Mouse (Mus musculus) spleen, adult 2 months (tissue): ENCODE results near the gene Heatr5a. TPM values are rescaled to one million over a fixed set of nuclear protein-coding genes. Genes with fewer than 3 reads are reported as not detected.

Source experiments
- DNase-seq, 2 experiments: peaks; one replicate each; pipeline versions ENCODE4 v3.0.0 to v3.0.0-alpha.2; 2012 to 2021; ENCODE audit warnings: low spot score in 2 of 2, low read depth in 1 of 2
- H3K27ac ChIP-seq: fragments of 200-500 bp; 2 replicates; pipeline ENCODE4 v1.5.1; 2012; ENCODE audit warnings: low read length, inconsistent platforms; ENCODE audit not compliant: insufficient read depth
- H3K27me3 ChIP-seq: fragments of 200-500 bp; 2 replicates; pipeline ENCODE4 v1.6.1; 2012; ENCODE audit warnings: mild to moderate bottlenecking, moderate library complexity, low read length, inconsistent platforms; ENCODE audit not compliant: control insufficient read depth, insufficient read depth
- H3K36me3 ChIP-seq: fragments of 200-500 bp; 2 replicates; pipeline ENCODE4 v1.6.1; 2012; ENCODE audit warnings: mild to moderate bottlenecking, low read length, inconsistent platforms; ENCODE audit not compliant: control insufficient read depth, insufficient read depth
- H3K4me1 ChIP-seq: fragments of 200-500 bp; 2 replicates; pipeline ENCODE4 v1.6.1; 2011; ENCODE audit warnings: inconsistent platforms; ENCODE audit not compliant: control insufficient read depth, insufficient read depth, insufficient read length
- H3K4me3 ChIP-seq: fragments of 200-500 bp; 2 replicates; pipeline ENCODE4 v1.5.1; 2011; ENCODE audit warnings: mild to moderate bottlenecking, inconsistent platforms; ENCODE audit not compliant: insufficient read depth, insufficient read length; ENCODE audit errors: extremely low read depth
- CTCF ChIP-seq: fragments of 200-500 bp; IDR thresholded peaks from 2 replicates; pipeline ENCODE4 v1.5.1; 2011; ENCODE audit warnings: mild to moderate bottlenecking, inconsistent platforms; ENCODE audit not compliant: insufficient read depth, insufficient read length, insufficient replicate concordance; ENCODE audit errors: extremely low read depth
- POLR2A ChIP-seq: fragments of 200-500 bp; IDR thresholded peaks from 2 replicates; pipeline ENCODE4 v1.6.1; 2011; ENCODE audit warnings: low read depth, low read length, inconsistent platforms
- WGBS: fragments of 180-500 bp; shearing (Covaris S2); methylation state at CpG from one replicate; pipeline ENCODE4 v1.1.7; 2018; 5-methylcytosine and 5-hydroxymethylcytosine counted together
- polyA plus RNA-seq: library from polyadenylated mRNA; depleted of rRNA; stranded (reverse); fragments of >200 nt; gene quantifications from 2 replicates; pipeline ENCODE4 v1.2.3, GENCODE M21; 2012

Heatr5a gene
- polyA plus RNA-seq, 1 experiment, result 18.0 TPM

DNA sequence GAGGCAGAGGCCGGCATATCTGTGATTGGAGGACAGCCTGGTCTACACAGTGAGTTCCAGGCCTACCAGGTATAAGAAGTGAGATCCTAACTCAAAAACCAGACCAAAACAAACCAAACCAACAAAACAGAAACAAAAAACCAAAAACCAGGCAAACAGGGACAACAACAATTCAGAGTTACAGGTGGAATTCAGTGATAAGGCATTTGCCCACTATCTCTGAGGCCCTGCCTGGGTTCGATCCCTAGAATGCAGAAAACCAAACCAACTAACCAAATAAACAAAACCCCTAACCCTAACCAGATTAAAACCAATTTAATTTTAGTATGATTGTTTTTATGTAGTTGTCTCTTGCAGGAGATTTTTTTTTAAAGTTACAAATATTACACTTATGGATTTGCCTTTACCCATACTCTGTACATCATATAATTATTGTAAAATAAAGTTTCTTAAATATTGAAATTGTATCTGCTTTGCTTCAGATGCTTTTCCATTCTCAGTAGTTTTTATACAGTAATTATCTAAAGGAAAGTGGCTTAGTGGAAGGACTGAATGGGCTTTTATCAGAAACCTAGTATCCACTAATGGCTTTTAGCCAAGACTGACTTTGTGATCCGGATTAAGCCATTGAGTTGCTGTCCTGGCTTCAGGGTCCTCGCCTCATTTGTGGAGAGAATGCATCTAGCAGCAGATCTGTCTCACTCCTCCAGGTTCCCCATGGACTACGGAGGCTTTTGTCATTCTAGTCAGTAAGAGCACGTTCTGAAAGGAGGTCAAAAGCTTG, 128.8 kb downstream of the Heatr5a start:
- DNase-seq, result no peak
- Histone ChIP-seq H3K27ac (no peak overlapping the region), H3K4me1 (peaks cover 2% of the 10 kb centered on the region; the same call in 1 of the 2 replicates)

GRCm38 (mm10) chr12:51839856-51840255, 131.3 kb downstream of the Heatr5a start:
- TF ChIP-seq CTCF, result no peak
- no peak for TF ChIP-seq POLR2A
- Histone ChIP-seq H3K27me3 (no peaks in the 10 kb centered on the region), H3K27ac (no peak overlapping the region), H3K4me1 (no peaks in the 10 kb centered on the region), H3K36me3 (no peaks in the 10 kb centered on the region), H3K4me3 (no peak overlapping the region)
- WGBS, result 95% methylated on average over 1 of the region's 1 CpGs
- DNase-seq, result no peak

More for the DNA sequence above, 128.8 kb downstream of the Heatr5a start:
- 85% methylated on average over 6 of the region's 6 CpGs for WGBS
- no peaks in the 10 kb centered on the region for H3K27me3 ChIP-seq
- H3K36me3 ChIP-seq, result no peaks in the 10 kb centered on the region
- TF ChIP-seq POLR2A (no peak), CTCF (no peak)
- H3K4me3 ChIP-seq, result no peak overlapping the region

DNA sequence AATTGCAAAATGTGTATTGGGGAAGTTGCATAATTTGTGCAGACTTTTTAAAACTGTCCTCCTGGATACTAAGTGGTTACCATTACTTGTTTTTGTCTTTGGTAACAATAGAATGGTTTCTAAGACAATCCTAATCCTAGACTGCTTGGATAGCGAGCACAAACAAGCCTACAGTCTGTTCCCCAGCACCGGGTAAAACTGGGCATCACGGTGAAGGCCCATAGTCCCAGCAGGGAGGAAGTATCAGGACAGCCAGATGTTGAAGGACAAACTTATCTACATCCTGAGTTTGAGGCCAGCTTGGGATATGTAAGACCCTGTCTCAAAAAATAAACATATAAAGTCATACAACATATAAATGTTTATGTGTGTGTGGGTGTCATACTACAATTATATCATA, 135.9 kb downstream of the Heatr5a start:
- 47% methylated on average over 3 of the region's 3 CpGs for WGBS
- no peak overlapping the region for H3K4me3 ChIP-seq
- DNase-seq, result no peak
- no peaks in the 10 kb centered on the region for H3K27me3 ChIP-seq
- H3K4me1 ChIP-seq, result no peaks in the 10 kb centered on the region; the same call in 1 of the 2 replicates
- H3K36me3 ChIP-seq, result no peaks in the 10 kb centered on the region
- no peak overlapping the region for H3K27ac ChIP-seq
- TF ChIP-seq POLR2A, result no peak
- no peak for TF ChIP-seq CTCF

GRCm38 (mm10) chr12:51831931-51832330, 139.2 kb downstream of the Heatr5a start:
- Histone ChIP-seq H3K27me3 (no peaks in the 10 kb centered on the region), H3K4me3 (no peak overlapping the region), H3K4me1 (no peaks in the 10 kb centered on the region; the same call in 1 of the 2 replicates), H3K36me3 (no peaks in the 10 kb centered on the region), H3K27ac (no peak overlapping the region)
- WGBS, result 92% methylated on average over 13 of the region's 13 CpGs
- DNase-seq, result no peak
- no peak for TF ChIP-seq POLR2A
- TF ChIP-seq CTCF, result no peak

GRCm38 (mm10) chr12:51831296-51831695, 139.8 kb downstream of the Heatr5a start:
- H3K36me3 ChIP-seq, result no peaks in the 10 kb centered on the region; the same call in 1 of the 2 replicates
- 85% methylated on average over 3 of the region's 3 CpGs for WGBS
- no peak for DNase-seq
- H3K27ac ChIP-seq, result no peak overlapping the region
- H3K4me1 ChIP-seq, result no peaks in the 10 kb centered on the region; the same call in 1 of the 2 replicates
- no peaks in the 10 kb centered on the region for H3K27me3 ChIP-seq
- H3K4me3 ChIP-seq, result no peak overlapping the region
- no peak for TF ChIP-seq POLR2A
- no peak for TF ChIP-seq CTCF

- Histone ChIP-seq H3K4me3 (no peak overlapping the region), H3K27me3 (no peaks in the 10 kb centered on the region), H3K36me3 (no peaks in the 10 kb centered on the region; the same call in 1 of the 2 replicates), H3K27ac (no peak overlapping the region), H3K4me1 (no peaks in the 10 kb centered on the region; the same call in 1 of the 2 replicates)
- no peak for DNase-seq
- TF ChIP-seq CTCF (no peak), POLR2A (no peak)
- WGBS, result 79% methylated on average over 1 of the region's 1 CpGs
Measured at GRCm38 (mm10) chr12:51830671-51831070, 140.4 kb downstream of the Heatr5a start.

DNA sequence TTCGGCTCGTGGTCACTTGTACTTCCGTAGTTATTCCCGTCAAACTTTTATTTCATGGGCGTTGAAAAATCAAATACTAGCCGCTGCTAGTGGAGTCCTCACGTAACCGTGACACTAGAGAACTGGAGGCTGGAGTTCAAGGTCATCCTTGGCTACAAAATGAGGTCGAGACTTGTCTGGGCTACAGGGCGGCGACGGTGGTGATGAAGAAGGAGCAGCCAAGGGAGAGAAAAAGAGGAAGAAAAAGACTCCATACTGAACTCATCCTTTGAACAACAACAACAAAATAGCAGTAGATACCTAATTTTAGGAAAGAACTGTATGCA, 141.1 kb downstream of the Heatr5a start:
- Histone ChIP-seq H3K27ac (peak overlapping the region; percentile 100), H3K4me3 (peak overlapping the region; percentile 100), H3K27me3 (no peaks in the 10 kb centered on the region), H3K4me1 (no peaks in the 10 kb centered on the region; the same call in 1 of the 2 replicates), H3K36me3 (peaks cover 2% of the 10 kb centered on the region)
- no peak for TF ChIP-seq CTCF
- no peak for TF ChIP-seq POLR2A
- under 1% methylated on average over 12 of the region's 12 CpGs for WGBS
- DNase-seq, result no peak
